Mouse (Mus musculus) neural tube, embryonic 13.5 days (tissue): ENCODE results near the gene Gm10715. TPM values are rescaled to one million over a fixed set of nuclear protein-coding genes. Genes with fewer than 3 reads are reported as not detected.
"Not testable (repeated sequence)": the region's sequence is repeated elsewhere in the genome, so short reads cannot be mapped to it uniquely, and the experiment has no call there.

ENCODE experiments used
- ATAC-seq: fragments of 200-750 bp; cut with Nextera tagmentation; 2 replicates; pipeline ENCODE4 v1.8.0; 2017; ENCODE audit warnings: low read depth, mild to moderate bottlenecking, moderate TSS enrichment, moderate library complexity
- H3K27ac ChIP-seq: fragments of 300-500 bp; sonication (generic); replicated peaks from 2 replicates; pipeline ENCODE4 v1.5.1; 2015; ENCODE audit warnings: moderate library complexity, mild to moderate bottlenecking, inconsistent platforms
- H3K27me3 ChIP-seq: fragments of 300-500 bp; sonication (generic); 2 replicates; pipeline ENCODE4 v1.6.1; 2015; ENCODE audit warnings: mild to moderate bottlenecking, inconsistent platforms
- H3K36me3 ChIP-seq: fragments of 300-500 bp; sonication (generic); 2 replicates; pipeline ENCODE4 v1.6.1; 2015; ENCODE audit warnings: mild to moderate bottlenecking, inconsistent platforms
- H3K4me1 ChIP-seq: fragments of 300-500 bp; sonication (generic); replicated peaks from 2 replicates; pipeline ENCODE4 v1.6.1; 2015; ENCODE audit warnings: inconsistent platforms
- H3K4me2 ChIP-seq: fragments of 300-500 bp; sonication (generic); 2 replicates; pipeline ENCODE4 v1.6.1; 2015; ENCODE audit warnings: inconsistent platforms, mild to moderate bottlenecking, moderate library complexity
- H3K4me3 ChIP-seq: fragments of 300-500 bp; sonication (generic); 2 replicates; pipeline ENCODE4 v1.5.1; 2015; ENCODE audit warnings: mild to moderate bottlenecking, inconsistent platforms
- H3K9ac ChIP-seq: fragments of 300-500 bp; sonication (generic); 2 replicates; pipeline ENCODE4 v1.6.1; 2015; ENCODE audit warnings: moderate library complexity, mild to moderate bottlenecking, inconsistent platforms
- H3K9me3 ChIP-seq: fragments of 300-500 bp; sonication (generic); 2 replicates; pipeline ENCODE4 v1.6.1; 2016; ENCODE audit warnings: inconsistent platforms
- WGBS: fragments of 180-500 bp; shearing (Covaris S2); methylation state at CpG from one replicate; pipeline ENCODE4 v1.1.7; 2015; 5-methylcytosine and 5-hydroxymethylcytosine counted together
- polyA plus RNA-seq: library from polyadenylated mRNA; unstranded; fragments of >200 nt; fragmentation: Nextera tagmentation; extraction: Ambion mirVana; gene quantifications from 2 replicates; pipeline ENCODE4 v1.2.1, GENCODE M21; 2015

The Gm10715 gene
- polyA plus RNA-seq, result not detected in 2 replicates

GRCm38 (mm10) chr9:3036577-3036976 lies at the start of gene Gm10715:
Gene Gm10715 (plus strand): TSS chr9:3036877.
- H3K27me3 ChIP-seq, H3K36me3 ChIP-seq, H3K4me3 ChIP-seq, H3K27ac ChIP-seq, H3K4me2 ChIP-seq, H3K4me1 ChIP-seq, ATAC-seq, H3K9me3 ChIP-seq, H3K9ac ChIP-seq: not testable (repeated sequence)
- WGBS, result 76% methylated on average over 8 of the region's 8 CpGs

- ATAC-seq, H3K4me3 ChIP-seq: not testable (repeated sequence)
- 75% methylated on average over 12 of the region's 12 CpGs for WGBS
Measured at GRCm38 (mm10) chr9:3000445-3000972, 36.2 kb upstream of the Gm10715 start, which contains the start of gene Gm10722. Gene Gm10722 (plus strand): TSS chr9:3000922.

GRCm38 (mm10) chr9:3001006-3001405 lies 35.7 kb upstream of the Gm10715 start:
- not testable (repeated sequence) for H3K4me3 ChIP-seq, H3K27me3 ChIP-seq, ATAC-seq, H3K4me1 ChIP-seq, H3K4me2 ChIP-seq, H3K9me3 ChIP-seq, H3K9ac ChIP-seq, H3K27ac ChIP-seq, H3K36me3 ChIP-seq
- 64% methylated on average over 8 of the region's 8 CpGs for WGBS

More at GRCm38 (mm10) chr9:3000445-3000972, 36.2 kb upstream of the Gm10715 start, which contains the start of gene Gm10722:
- not testable (repeated sequence) for H3K4me2 ChIP-seq, H3K27me3 ChIP-seq, H3K9me3 ChIP-seq, H3K9ac ChIP-seq, H3K4me1 ChIP-seq, H3K36me3 ChIP-seq, H3K27ac ChIP-seq

GRCm38 (mm10) chr9:3001948-3002659 lies 34.6 kb upstream of the Gm10715 start:
- not testable (repeated sequence) for H3K36me3 ChIP-seq, H3K27ac ChIP-seq, H3K9me3 ChIP-seq, H3K4me3 ChIP-seq, H3K9ac ChIP-seq, H3K4me1 ChIP-seq, H3K4me2 ChIP-seq, H3K27me3 ChIP-seq
- WGBS, result 69% methylated on average over 9 of the region's 11 CpGs
- peak; percentile 91 for ATAC-seq

- not testable (repeated sequence) for H3K4me2 ChIP-seq, H3K27me3 ChIP-seq, H3K36me3 ChIP-seq, H3K9ac ChIP-seq, H3K27ac ChIP-seq, H3K4me1 ChIP-seq, ATAC-seq, H3K4me3 ChIP-seq, H3K9me3 ChIP-seq
- 73% methylated on average over 6 of the region's 14 CpGs for WGBS
Measured at GRCm38 (mm10) chr9:3002794-3003396, 33.8 kb upstream of the Gm10715 start, which contains the start of gene Gm11168. Gene Gm11168 (plus strand): TSS chr9:3003346.

GRCm38 (mm10) chr9:3006179-3006578 lies 30.5 kb upstream of the Gm10715 start:
- not testable (repeated sequence) for H3K4me3 ChIP-seq, H3K36me3 ChIP-seq, H3K27ac ChIP-seq, ATAC-seq, H3K9ac ChIP-seq, H3K4me2 ChIP-seq, H3K27me3 ChIP-seq, H3K4me1 ChIP-seq
- H3K9me3 ChIP-seq, result peaks cover 11% of the 10 kb centered on the region
- WGBS, result 88% methylated on average over 1 of the region's 5 CpGs

GRCm38 (mm10) chr9:3006636-3007035 lies 30.0 kb upstream of the Gm10715 start:
- not testable (repeated sequence) for H3K27me3 ChIP-seq, H3K4me1 ChIP-seq, H3K27ac ChIP-seq, H3K9ac ChIP-seq, H3K4me2 ChIP-seq, H3K4me3 ChIP-seq, H3K36me3 ChIP-seq
- peak; percentile 78 for ATAC-seq
- peaks cover 11% of the 10 kb centered on the region for H3K9me3 ChIP-seq
- 71% methylated on average over 8 of the region's 8 CpGs for WGBS

GRCm38 (mm10) chr9:3007272-3007671 lies 29.4 kb upstream of the Gm10715 start:
- H3K9me3 ChIP-seq, H3K27ac ChIP-seq, H3K4me2 ChIP-seq, H3K9ac ChIP-seq, H3K27me3 ChIP-seq, H3K36me3 ChIP-seq, H3K4me3 ChIP-seq, H3K4me1 ChIP-seq: not testable (repeated sequence)
- WGBS, result 71% methylated on average over 8 of the region's 9 CpGs
- ATAC-seq, result peak; percentile 41; the same call in 1 of the 2 replicates

GRCm38 (mm10) chr9:3009331-3009730 lies 27.3 kb upstream of the Gm10715 start:
- H3K4me2 ChIP-seq, H3K27me3 ChIP-seq, H3K9me3 ChIP-seq, H3K36me3 ChIP-seq, H3K4me3 ChIP-seq, H3K27ac ChIP-seq, H3K9ac ChIP-seq, H3K4me1 ChIP-seq: not testable (repeated sequence)
- ATAC-seq, result peak; percentile 41; the same call in 1 of the 2 replicates
- no CpG with 5 or more reads among the region's 5 CpGs for WGBS

GRCm38 (mm10) chr9:3012054-3012621 lies 24.5 kb upstream of the Gm10715 start:
- 85% methylated on average over 3 of the region's 7 CpGs for WGBS
- not testable (repeated sequence) for H3K9ac ChIP-seq, H3K27me3 ChIP-seq, H3K36me3 ChIP-seq, H3K27ac ChIP-seq, H3K4me2 ChIP-seq, H3K9me3 ChIP-seq, H3K4me1 ChIP-seq, ATAC-seq, H3K4me3 ChIP-seq

- peak; percentile 9; the same call in 1 of the 2 replicates for ATAC-seq
Measured at GRCm38 (mm10) chr9:3012733-3013279, 23.9 kb upstream of the Gm10715 start, which contains the start of gene Gm10721. Gene Gm10721 (plus strand): TSS chr9:3013140.

GRCm38 (mm10) chr9:3015354-3015753 lies 21.3 kb upstream of the Gm10715 start, which contains the start of gene Gm10720:
Gene Gm10720 (plus strand): TSS chr9:3015654.
- H3K27me3 ChIP-seq, result not testable (repeated sequence)
- WGBS, result 66% methylated on average over 5 of the region's 9 CpGs

More at GRCm38 (mm10) chr9:3012733-3013279, 23.9 kb upstream of the Gm10715 start, which contains the start of gene Gm10721:
- no CpG with 5 or more reads among the region's 11 CpGs for WGBS
- not testable (repeated sequence) for H3K9me3 ChIP-seq, H3K27me3 ChIP-seq, H3K4me3 ChIP-seq, H3K36me3 ChIP-seq, H3K9ac ChIP-seq, H3K27ac ChIP-seq, H3K4me1 ChIP-seq, H3K4me2 ChIP-seq

More at GRCm38 (mm10) chr9:3015354-3015753, 21.3 kb upstream of the Gm10715 start, which contains the start of gene Gm10720:
- not testable (repeated sequence) for H3K4me2 ChIP-seq, H3K36me3 ChIP-seq, H3K9me3 ChIP-seq, H3K4me3 ChIP-seq, H3K4me1 ChIP-seq, ATAC-seq, H3K27ac ChIP-seq, H3K9ac ChIP-seq
